Mouse (Mus musculus) lung, embryonic 15.5 days (tissue): Measurements from ENCODE around the gene Vmn2r42. TPM values are rescaled to one million over a fixed set of nuclear protein-coding genes. Genes with fewer than 3 reads are reported as not detected.
"Not testable (repeated sequence)": the region's sequence is repeated elsewhere in the genome, so short reads cannot be mapped to it uniquely, and the experiment has no call there.

Experiments used
- ATAC-seq: fragments of 200-750 bp; cut with Nextera tagmentation; 2 replicates; pipeline ENCODE4 v1.8.0; 2017; ENCODE audit warnings: moderate number of reproducible peaks, borderline replicate concordance; ENCODE audit not compliant: low FRiP score, low TSS enrichment; ENCODE audit errors: extremely low read depth
- H3K27ac ChIP-seq: fragments of 300-500 bp; sonication (generic); 2 replicates; pipeline ENCODE4 v1.5.1; 2015; ENCODE audit warnings: moderate library complexity, mild to moderate bottlenecking, inconsistent platforms
- H3K27me3 ChIP-seq: fragments of 300-500 bp; sonication (generic); 2 replicates; pipeline ENCODE4 v1.6.1; 2015; ENCODE audit warnings: inconsistent platforms
- H3K36me3 ChIP-seq: fragments of 300-500 bp; sonication (generic); 2 replicates; pipeline ENCODE4 v1.6.1; 2015; ENCODE audit warnings: inconsistent platforms
- H3K4me1 ChIP-seq: fragments of 300-500 bp; sonication (generic); 2 replicates; pipeline ENCODE4 v1.6.1; 2015; ENCODE audit warnings: inconsistent platforms
- H3K4me2 ChIP-seq: fragments of 300-500 bp; sonication (generic); 2 replicates; pipeline ENCODE4 v1.6.1; 2015; ENCODE audit warnings: inconsistent platforms, mild to moderate bottlenecking, moderate library complexity
- H3K4me3 ChIP-seq: fragments of 300-500 bp; sonication (generic); 2 replicates; pipeline ENCODE4 v1.5.1; 2015; ENCODE audit warnings: mild to moderate bottlenecking, inconsistent platforms
- H3K9ac ChIP-seq: fragments of 300-500 bp; sonication (generic); 2 replicates; pipeline ENCODE4 v1.6.1; 2015; ENCODE audit warnings: inconsistent platforms
- H3K9me3 ChIP-seq: fragments of 300-500 bp; sonication (generic); 2 replicates; pipeline ENCODE4 v1.6.1; 2016; ENCODE audit warnings: inconsistent platforms
- WGBS: fragments of 180-500 bp; shearing (Covaris S2); methylation state at CpG from one replicate; pipeline ENCODE4 v1.1.7; 2015; 5-methylcytosine and 5-hydroxymethylcytosine counted together
- polyA plus RNA-seq: library from polyadenylated mRNA; unstranded; fragments of >200 nt; fragmentation: Nextera tagmentation; extraction: Ambion mirVana; gene quantifications from 2 replicates; pipeline ENCODE4 v1.2.1, GENCODE M21; 2015

Gene Vmn2r42
- polyA plus RNA-seq: not detected in 2 replicates

DNA sequence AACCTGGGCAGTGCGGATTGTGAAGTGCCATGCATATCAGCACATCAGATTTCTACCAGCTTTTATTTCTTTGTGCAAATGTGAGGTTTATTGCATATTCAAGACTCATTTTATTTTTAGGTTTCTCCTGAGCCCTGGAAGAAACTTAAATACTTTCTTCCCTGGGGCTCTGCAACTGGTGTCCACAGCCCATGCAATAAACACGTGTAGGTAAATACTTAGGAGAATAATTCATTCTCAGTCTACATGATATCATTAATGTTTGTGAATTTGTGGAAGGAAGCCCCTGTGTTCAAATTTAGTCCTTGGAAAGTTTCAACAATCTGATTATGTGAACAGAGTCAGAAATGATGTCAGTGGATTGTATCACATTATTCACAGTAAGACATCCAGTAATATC is at the start of gene Vmn2r42:
TSS of gene Vmn2r42 (minus strand) at position 101 of the 400 bp plus-strand sequence.
- not testable (repeated sequence) for H3K27ac ChIP-seq, H3K4me2 ChIP-seq, H3K36me3 ChIP-seq, ATAC-seq, H3K9me3 ChIP-seq, H3K9ac ChIP-seq, H3K4me3 ChIP-seq, H3K4me1 ChIP-seq, H3K27me3 ChIP-seq
- WGBS: no CpG with 5 or more reads among the region's 2 CpGs

DNA sequence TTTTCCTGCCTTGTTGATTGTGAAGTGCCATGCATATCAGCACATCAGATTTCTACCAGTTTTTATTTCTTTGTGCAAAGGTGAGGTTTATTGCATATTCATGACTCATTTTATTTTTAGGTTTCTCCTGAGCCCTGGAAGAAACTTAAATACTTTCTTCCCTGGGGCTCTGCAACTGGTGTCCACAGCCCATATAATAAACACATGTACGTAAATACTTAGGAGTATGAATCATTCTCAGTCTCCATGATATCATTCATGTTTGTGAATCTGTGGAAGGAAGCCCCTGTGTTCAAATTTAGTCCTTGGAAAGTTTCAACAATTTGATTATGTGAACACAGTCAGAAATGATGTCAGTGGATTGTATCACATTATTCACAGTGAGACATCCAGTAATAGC is 38.6 kb downstream of the Vmn2r42 start, which contains the start of gene Vmn2r41:
TSS of gene Vmn2r41 (minus strand) at position 101 of the 400 bp plus-strand sequence.
- not testable (repeated sequence) for H3K9ac ChIP-seq, H3K27ac ChIP-seq, H3K36me3 ChIP-seq, ATAC-seq, H3K4me1 ChIP-seq, H3K9me3 ChIP-seq, H3K27me3 ChIP-seq, H3K4me3 ChIP-seq, H3K4me2 ChIP-seq
- no CpG with 5 or more reads among the region's 1 CpGs for WGBS

Other genes starting within 250 kb of the Vmn2r42 start
- gene Vmn2r41, start 38.7 kb downstream of the Vmn2r42 start, polyA plus RNA-seq: not detected in 2 replicates
- not detected in 2 replicates for gene Vmn2r43, start 60.3 kb upstream of the Vmn2r42 start, polyA plus RNA-seq
- not detected in 2 replicates for gene Vmn2r44, start 183.0 kb upstream of the Vmn2r42 start, polyA plus RNA-seq